8 mouse cellular contexts compared by ENCODE assay signal in genomic region chr10:44529218-44530066, GRCm38 (mm10). TPM values are rescaled to one million over a fixed set of nuclear protein-coding genes. Genes with fewer than 3 reads are reported as not detected.
DNase-seq lines count a peak whose midpoint lies in the region; ATAC-seq and TF ChIP-seq lines count a peak whose summit lies in the region.

No protein-coding gene starts in this region.

- peak; percentile 90 for DNase-seq in B cell, adult 2 months
- peak; percentile 83 to 85 for DNase-seq in heart, adult 9 months (ENCODE audit: low spot score in 2 of 2)
- peak; percentile 87 for DNase-seq in kidney, adult 9 months
- peak; percentile 90 for DNase-seq in liver
- peak; percentile 3 to 61 for DNase-seq in monocyte, adult 2 months (ENCODE audit: low read depth in 1 of 2, low spot score in 2 of 2)
- DNase-seq in spleen, postnatal 14 days (ENCODE audit: low spot score in 2 of 2): peak; percentile 69 to 76

- peak; percentile 96 for ATAC-seq in embryonic facial prominence, embryonic 15.5 days (ENCODE audit: insufficient number of reproducible peaks, low FRiP score, low TSS enrichment, low read depth)

- H3K9me3 ChIP-seq in embryonic facial prominence, embryonic 15.5 days (replicated peaks): no peaks in the 10 kb centered on the region

- TF ChIP-seq CTCF in bone marrow, adult 2 months (IDR thresholded peaks at IDR 0.05; ENCODE audit: control insufficient read depth, insufficient read depth, low read length): no peak

- H3K27ac ChIP-seq in bone marrow, adult 2 months (ENCODE audit: control insufficient read depth, insufficient read depth, low read depth, low read length, poor library complexity): peak overlapping the region; percentile 36
- 0 out of 2 replicates have a peak overlapping the region, but pooled peaks have one; percentile 44 for H3K27ac ChIP-seq in embryonic facial prominence, embryonic 15.5 days (replicated peaks)

- no peaks in the 10 kb centered on the region for H3K36me3 ChIP-seq in embryonic facial prominence, embryonic 15.5 days

- H3K9ac ChIP-seq in embryonic facial prominence, embryonic 15.5 days: peak overlapping the region; percentile 40; the same call in 1 of the 2 replicates

- WGBS in bone marrow, adult 2 months: under 1% methylated on average over 42 of the region's 42 CpGs
- under 1% methylated on average over 42 of the region's 42 CpGs for WGBS in embryonic facial prominence, embryonic 15.5 days

- peaks cover 31% of the 10 kb centered on the region for H3K27me3 ChIP-seq in embryonic facial prominence, embryonic 15.5 days

- no peaks in the 10 kb centered on the region; the same call in 1 of the 2 replicates for H3K4me1 ChIP-seq in bone marrow, adult 2 months (ENCODE audit: control insufficient read depth, insufficient read depth, low read length)
- peaks cover 23% of the 10 kb centered on the region for H3K4me1 ChIP-seq in embryonic facial prominence, embryonic 15.5 days

- peak overlapping the region; percentile 93 for H3K4me2 ChIP-seq in embryonic facial prominence, embryonic 15.5 days (replicated peaks)

- H3K4me3 ChIP-seq in bone marrow, adult 2 months (replicated peaks; ENCODE audit: control insufficient read depth, low read depth, low read length): peak overlapping the region; percentile 76
- peak overlapping the region; percentile 56 for H3K4me3 ChIP-seq in embryonic facial prominence, embryonic 15.5 days (replicated peaks)

- TF ChIP-seq POLR2A in bone marrow, adult 2 months (IDR thresholded peaks at IDR 0.05; ENCODE audit: borderline replicate concordance, control insufficient read depth, low read depth, low read length): 0 out of 2 replicates have a peak, but pooled peaks have one; percentile 41

RNA-seq across cellular contexts. Expression of gene Prdm1, which starts 1.1 kb away (rescaled TPM):
- 0.90 and 2.2 TPM in 2 replicates for polyA plus RNA-seq in bone marrow, adult 2 months (2011; ENCODE audit: insufficient read depth, insufficient read length, low replicate concordance, missing spikeins)
- polyA plus RNA-seq in embryonic facial prominence, embryonic 15.5 days (2015; fragmentation: Nextera tagmentation; extraction: Ambion mirVana): 8.5 and 8.7 TPM in 2 replicates

Comparison
In these comparisons a context has a peak if more than half of its experiments do, and no peak if none do; other contexts are left out.
1. Peak in every context shown above with its lines: DNase-seq, ATAC-seq, H3K4me3 ChIP-seq and H3K27ac ChIP-seq.
2. DNase-seq: peak in every context shown above with its lines; median percentile 90 in B cell, adult 2 months; 90 in liver; 87 in kidney, adult 9 months; 84 in heart, adult 9 months; 72 in spleen, postnatal 14 days; 32 in monocyte, adult 2 months.